Mouse (Mus musculus): ENCODE data around the gene Olfr370. TPM values are rescaled to one million over a fixed set of nuclear protein-coding genes. Genes with fewer than 3 reads are reported as not detected.
"Not testable (repeated sequence)": the region's sequence is repeated elsewhere in the genome, so short reads cannot be mapped to it uniquely, and the experiment has no call there.

The Olfr370 gene
- polyA plus RNA-seq (2015; fragmentation: Nextera tagmentation; extraction: Ambion mirVana) = not detected in 2 replicates

GRCm38 (mm10) chr8:83535736-83536135 lies at the start of gene Olfr370:
TSS of gene Olfr370 (plus strand) at chr8:83535780.
- WGBS = 69% methylated on average over 3 of the region's 3 CpGs
- Histone ChIP-seq H3K36me3 (ENCODE audit: control insufficient read depth, insufficient read depth) (no peaks in the 10 kb centered on the region), H3K27ac (ENCODE audit: low read length) (no peak within 1 kb of the TSS), H3K4me2 (ENCODE audit: low read length) (no peak within 1 kb of the TSS), H3K4me1 (replicated peaks; ENCODE audit: control insufficient read depth, insufficient read depth, low read length) (no peaks in the 10 kb centered on the region), H3K9me3 (ENCODE audit: control insufficient read depth, low read length) (no peaks in the 10 kb centered on the region), H3K4me3 (replicated peaks; ENCODE audit: low read length) (no peak within 1 kb of the TSS), H3K9ac (replicated peaks; ENCODE audit: low read depth, low read length) (no peak within 1 kb of the TSS), H3K27me3 (replicated peaks; ENCODE audit: control insufficient read depth, insufficient read depth, low read length) (no peaks in the 10 kb centered on the region)
- ATAC-seq = no peak

- 87% methylated on average over 3 of the region's 3 CpGs for WGBS
- Histone ChIP-seq H3K4me1 (replicated peaks; ENCODE audit: control insufficient read depth, insufficient read depth, low read length) (no peaks in the 10 kb centered on the region), H3K4me2 (ENCODE audit: low read length) (no peak overlapping the region), H3K9me3 (ENCODE audit: control insufficient read depth, low read length) (no peaks in the 10 kb centered on the region), H3K9ac (replicated peaks; ENCODE audit: low read depth, low read length) (no peak overlapping the region), H3K27me3 (replicated peaks; ENCODE audit: control insufficient read depth, insufficient read depth, low read length) (no peaks in the 10 kb centered on the region), H3K36me3 (ENCODE audit: control insufficient read depth, insufficient read depth) (no peaks in the 10 kb centered on the region), H3K27ac (ENCODE audit: low read length) (no peak overlapping the region), H3K4me3 (replicated peaks; ENCODE audit: low read length) (no peak overlapping the region)
- no peak for ATAC-seq
Observed at GRCm38 (mm10) chr8:83511696-83512095, 23.9 kb upstream of the Olfr370 start.

GRCm38 (mm10) chr8:83520432-83520831 lies 15.1 kb upstream of the Olfr370 start:
- no peaks in the 10 kb centered on the region for H3K9me3 ChIP-seq (ENCODE audit: control insufficient read depth, low read length)
- no peak overlapping the region for H3K27ac ChIP-seq (ENCODE audit: low read length)
- ATAC-seq = no peak
- no peak overlapping the region for H3K4me3 ChIP-seq (replicated peaks; ENCODE audit: low read length)
- WGBS = 75% methylated on average over 3 of the region's 3 CpGs
- H3K36me3 ChIP-seq (ENCODE audit: control insufficient read depth, insufficient read depth) = no peaks in the 10 kb centered on the region
- H3K4me1 ChIP-seq (replicated peaks; ENCODE audit: control insufficient read depth, insufficient read depth, low read length) = no peaks in the 10 kb centered on the region
- no peak overlapping the region for H3K9ac ChIP-seq (replicated peaks; ENCODE audit: low read depth, low read length)
- H3K27me3 ChIP-seq (replicated peaks; ENCODE audit: control insufficient read depth, insufficient read depth, low read length) = no peaks in the 10 kb centered on the region
- no peak overlapping the region for H3K4me2 ChIP-seq (ENCODE audit: low read length)

DNA sequence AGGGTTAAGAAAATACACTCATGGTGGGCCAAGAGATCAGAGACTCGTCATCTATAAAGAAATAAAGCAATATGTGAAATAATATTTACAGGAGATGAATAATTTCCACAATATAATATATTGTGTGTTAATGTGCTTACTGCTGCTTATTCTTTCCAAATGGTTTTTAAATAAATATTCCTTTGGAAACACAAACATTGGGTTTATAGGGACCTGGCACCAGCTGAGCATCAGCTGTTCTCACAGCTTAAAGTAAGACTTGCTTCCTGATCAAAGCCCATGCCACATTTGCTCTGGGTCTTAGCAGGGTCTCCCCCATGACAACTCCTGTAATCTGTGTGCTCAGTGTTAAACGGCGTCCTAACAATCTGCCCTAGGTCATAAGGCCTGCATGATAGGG lies 14.7 kb upstream of the Olfr370 start:
- not testable (repeated sequence) for H3K36me3 ChIP-seq (ENCODE audit: control insufficient read depth, insufficient read depth); ATAC-seq; H3K27me3 ChIP-seq (replicated peaks; ENCODE audit: control insufficient read depth, insufficient read depth, low read length); H3K4me3 ChIP-seq (replicated peaks; ENCODE audit: low read length); H3K9me3 ChIP-seq (ENCODE audit: control insufficient read depth, low read length); H3K9ac ChIP-seq (replicated peaks; ENCODE audit: low read depth, low read length); H3K4me1 ChIP-seq (replicated peaks; ENCODE audit: control insufficient read depth, insufficient read depth, low read length); H3K27ac ChIP-seq (ENCODE audit: low read length); H3K4me2 ChIP-seq (ENCODE audit: low read length)
- 80% methylated on average over 3 of the region's 3 CpGs for WGBS

DNA sequence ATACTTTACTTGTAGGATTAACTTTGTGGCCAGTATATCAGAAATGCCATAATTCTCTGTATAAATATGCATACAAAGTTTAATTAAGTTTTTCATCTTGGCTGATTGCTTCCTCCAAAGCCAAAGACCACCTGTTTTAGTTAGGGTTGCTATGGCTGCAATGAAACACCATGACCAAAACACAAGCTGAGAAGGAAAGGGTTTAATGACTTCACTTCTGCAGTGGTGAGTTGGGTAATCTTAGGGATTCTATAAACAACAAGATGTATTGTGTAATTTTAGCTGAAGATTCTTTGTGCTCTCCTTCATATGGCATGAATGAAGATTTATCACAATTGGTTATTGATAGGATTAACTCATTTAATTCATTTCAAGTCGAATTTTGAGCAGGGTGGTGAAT lies 14.3 kb upstream of the Olfr370 start:
- no peak for ATAC-seq
- 19% methylated on average over 1 of the region's 1 CpGs for WGBS
- Histone ChIP-seq H3K27ac (ENCODE audit: low read length) (no peak overlapping the region), H3K9ac (replicated peaks; ENCODE audit: low read depth, low read length) (no peak overlapping the region), H3K4me1 (replicated peaks; ENCODE audit: control insufficient read depth, insufficient read depth, low read length) (no peaks in the 10 kb centered on the region), H3K27me3 (replicated peaks; ENCODE audit: control insufficient read depth, insufficient read depth, low read length) (no peaks in the 10 kb centered on the region), H3K4me3 (replicated peaks; ENCODE audit: low read length) (no peak overlapping the region), H3K9me3 (ENCODE audit: control insufficient read depth, low read length) (no peaks in the 10 kb centered on the region), H3K36me3 (ENCODE audit: control insufficient read depth, insufficient read depth) (no peaks in the 10 kb centered on the region), H3K4me2 (ENCODE audit: low read length) (no peak overlapping the region)

GRCm38 (mm10) chr8:83534802-83535201 lies 778 bp upstream of the Olfr370 start:
- Histone ChIP-seq H3K4me1 (replicated peaks; ENCODE audit: control insufficient read depth, insufficient read depth, low read length) (no peaks in the 10 kb centered on the region), H3K4me3 (replicated peaks; ENCODE audit: low read length) (no peak overlapping the region), H3K4me2 (ENCODE audit: low read length) (no peak overlapping the region), H3K36me3 (ENCODE audit: control insufficient read depth, insufficient read depth) (no peaks in the 10 kb centered on the region), H3K27ac (ENCODE audit: low read length) (no peak overlapping the region), H3K27me3 (replicated peaks; ENCODE audit: control insufficient read depth, insufficient read depth, low read length) (no peaks in the 10 kb centered on the region), H3K9me3 (ENCODE audit: control insufficient read depth, low read length) (no peaks in the 10 kb centered on the region), H3K9ac (replicated peaks; ENCODE audit: low read depth, low read length) (no peak overlapping the region)
- no peak for ATAC-seq
- WGBS = 83% methylated on average over 2 of the region's 2 CpGs

DNA sequence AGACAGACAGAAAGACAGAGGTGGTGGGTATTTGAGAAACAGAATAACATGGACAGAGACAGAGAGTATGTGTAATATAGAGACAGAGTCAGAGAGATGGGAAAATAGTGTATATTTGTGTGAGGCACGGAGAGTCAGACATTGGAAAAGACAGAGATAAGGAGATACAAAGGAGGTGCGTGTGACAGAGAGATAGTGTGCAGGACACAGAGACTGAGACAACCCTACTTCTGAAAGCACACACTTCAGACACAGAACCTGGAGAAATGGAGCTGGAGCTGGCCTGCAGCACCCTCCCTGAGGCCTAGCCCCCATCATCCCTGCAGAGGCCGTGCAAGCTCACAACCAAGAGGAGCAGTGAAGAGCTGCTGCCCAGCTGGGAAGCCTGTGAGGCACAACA lies 27.1 kb downstream of the Olfr370 start:
- no peak overlapping the region for H3K4me2 ChIP-seq (ENCODE audit: low read length)
- no peaks in the 10 kb centered on the region for H3K36me3 ChIP-seq (ENCODE audit: control insufficient read depth, insufficient read depth)
- H3K27ac ChIP-seq (ENCODE audit: low read length) = no peak overlapping the region
- H3K4me3 ChIP-seq (replicated peaks; ENCODE audit: low read length) = no peak overlapping the region
- no peak overlapping the region for H3K9ac ChIP-seq (replicated peaks; ENCODE audit: low read depth, low read length)
- ATAC-seq = no peak
- H3K9me3 ChIP-seq (ENCODE audit: control insufficient read depth, low read length) = no peaks in the 10 kb centered on the region
- WGBS = 88% methylated on average over 3 of the region's 3 CpGs
- H3K27me3 ChIP-seq (replicated peaks; ENCODE audit: control insufficient read depth, insufficient read depth, low read length) = no peaks in the 10 kb centered on the region
- peaks cover 6% of the 10 kb centered on the region for H3K4me1 ChIP-seq (replicated peaks; ENCODE audit: control insufficient read depth, insufficient read depth, low read length)

GRCm38 (mm10) chr8:83563246-83563645 lies 27.7 kb downstream of the Olfr370 start:
- no peak for ATAC-seq
- H3K36me3 ChIP-seq (ENCODE audit: control insufficient read depth, insufficient read depth) = no peaks in the 10 kb centered on the region
- 76% methylated on average over 4 of the region's 4 CpGs for WGBS
- no peak overlapping the region for H3K4me2 ChIP-seq (ENCODE audit: low read length)
- no peaks in the 10 kb centered on the region for H3K9me3 ChIP-seq (ENCODE audit: control insufficient read depth, low read length)
- peaks cover 12% of the 10 kb centered on the region for H3K4me1 ChIP-seq (replicated peaks; ENCODE audit: control insufficient read depth, insufficient read depth, low read length)
- H3K27me3 ChIP-seq (replicated peaks; ENCODE audit: control insufficient read depth, insufficient read depth, low read length) = no peaks in the 10 kb centered on the region
- no peak overlapping the region for H3K27ac ChIP-seq (ENCODE audit: low read length)
- no peak overlapping the region for H3K4me3 ChIP-seq (replicated peaks; ENCODE audit: low read length)
- H3K9ac ChIP-seq (replicated peaks; ENCODE audit: low read depth, low read length) = no peak overlapping the region

GRCm38 (mm10) chr8:83565731-83566375 lies 30.3 kb downstream of the Olfr370 start:
- no peaks in the 10 kb centered on the region for H3K27me3 ChIP-seq (replicated peaks; ENCODE audit: control insufficient read depth, insufficient read depth, low read length)
- H3K4me3 ChIP-seq (replicated peaks; ENCODE audit: low read length) = no peak overlapping the region
- no peak overlapping the region for H3K4me2 ChIP-seq (ENCODE audit: low read length)
- H3K27ac ChIP-seq (ENCODE audit: low read length) = no peak overlapping the region; the same call in 1 of the 2 replicates
- H3K9me3 ChIP-seq (ENCODE audit: control insufficient read depth, low read length) = no peaks in the 10 kb centered on the region
- no peaks in the 10 kb centered on the region for H3K36me3 ChIP-seq (ENCODE audit: control insufficient read depth, insufficient read depth)
- peaks cover 12% of the 10 kb centered on the region for H3K4me1 ChIP-seq (replicated peaks; ENCODE audit: control insufficient read depth, insufficient read depth, low read length)
- WGBS = 73% methylated on average over 9 of the region's 9 CpGs
- ATAC-seq = no peak
- H3K9ac ChIP-seq (replicated peaks; ENCODE audit: low read depth, low read length) = no peak overlapping the region

Data from forebrain, embryonic 16.5 days (tissue).